Mouse (Mus musculus): ENCODE results near the gene Lrrc8d. TPM values are rescaled to one million over a fixed set of nuclear protein-coding genes. Genes with fewer than 3 reads are reported as not detected.

Gene Lrrc8d
- polyA plus RNA-seq, 1 experiment from 2014 or later, result 24.5 TPM

- Histone ChIP-seq H3K36me3 (ENCODE audit: control insufficient read depth, insufficient read depth, low read length) (no peaks in the 10 kb centered on the region; the same call in 1 of the 2 replicates), H3K4me3 (ENCODE audit: low read depth, low read length) (no peak overlapping the region), H3K27ac (ENCODE audit: low read depth, low read length) (no peak overlapping the region), H3K27me3 (ENCODE audit: control insufficient read depth, insufficient read depth, low read length) (no peaks in the 10 kb centered on the region), H3K4me2 (no peak overlapping the region), H3K9ac (ENCODE audit: low read length) (no peak overlapping the region), H3K4me1 (ENCODE audit: control insufficient read depth, insufficient read depth, low read length) (peaks cover 5% of the 10 kb centered on the region; the same call in 1 of the 2 replicates), H3K9me3 (ENCODE audit: control insufficient read depth, low read length) (no peaks in the 10 kb centered on the region)
- DNase-seq (ENCODE audit: low spot score, missing footprints) (no peak), ATAC-seq (ENCODE audit: low FRiP score) (no peak)
- 78% methylated on average over 11 of the region's 11 CpGs for WGBS
Measured at GRCm38 (mm10) chr5:105745324-105745723, 45.6 kb downstream of the Lrrc8d start.

GRCm38 (mm10) chr5:105745927-105746454, 46.2 kb downstream of the Lrrc8d start:
- Histone ChIP-seq H3K27me3 (ENCODE audit: control insufficient read depth, insufficient read depth, low read length) (no peaks in the 10 kb centered on the region), H3K4me2 (no peak overlapping the region), H3K9ac (ENCODE audit: low read length) (no peak overlapping the region), H3K9me3 (ENCODE audit: control insufficient read depth, low read length) (no peaks in the 10 kb centered on the region), H3K27ac (ENCODE audit: low read depth, low read length) (no peak overlapping the region), H3K4me3 (ENCODE audit: low read depth, low read length) (no peak overlapping the region), H3K36me3 (ENCODE audit: control insufficient read depth, insufficient read depth, low read length) (no peaks in the 10 kb centered on the region; the same call in 1 of the 2 replicates), H3K4me1 (ENCODE audit: control insufficient read depth, insufficient read depth, low read length) (no peaks in the 10 kb centered on the region; the same call in 1 of the 2 replicates)
- DNase-seq (ENCODE audit: low spot score, missing footprints), result no peak
- 85% methylated on average over 5 of the region's 5 CpGs for WGBS
- no peak for ATAC-seq (ENCODE audit: low FRiP score)

DNA sequence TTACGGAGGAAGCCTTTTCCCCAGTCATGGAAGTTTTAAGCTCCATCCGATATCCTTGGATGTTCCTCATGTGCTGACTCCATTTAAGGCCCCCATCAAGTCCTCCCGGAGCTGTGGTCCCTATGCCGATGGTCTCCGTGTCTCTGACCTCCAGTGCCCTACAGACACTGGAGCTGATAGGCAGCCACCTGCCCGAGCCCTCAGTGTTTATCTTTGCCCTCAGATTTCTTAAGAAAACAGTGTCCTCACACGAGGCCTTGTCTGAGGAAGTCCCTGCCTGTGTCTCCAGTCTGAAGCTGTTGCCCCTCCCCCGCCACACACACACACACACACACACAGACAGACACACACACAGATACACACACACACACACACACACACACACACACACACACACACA, 55.0 kb downstream of the Lrrc8d start:
- WGBS, result 71% methylated on average over 8 of the region's 8 CpGs
- no peak overlapping the region for H3K4me2 ChIP-seq
- DNase-seq (ENCODE audit: low spot score, missing footprints), result no peak
- no peaks in the 10 kb centered on the region for H3K36me3 ChIP-seq (ENCODE audit: control insufficient read depth, insufficient read depth, low read length)
- no peak overlapping the region for H3K27ac ChIP-seq (ENCODE audit: low read depth, low read length)
- H3K4me1 ChIP-seq (ENCODE audit: control insufficient read depth, insufficient read depth, low read length), result 0 out of 2 replicates have a peak, but pooled peaks cover 3% of the 10 kb centered on the region
- no peak overlapping the region for H3K4me3 ChIP-seq (ENCODE audit: low read depth, low read length)
- H3K27me3 ChIP-seq (ENCODE audit: control insufficient read depth, insufficient read depth, low read length), result no peaks in the 10 kb centered on the region
- H3K9ac ChIP-seq (ENCODE audit: low read length), result no peak overlapping the region
- no peaks in the 10 kb centered on the region for H3K9me3 ChIP-seq (ENCODE audit: control insufficient read depth, low read length)
- ATAC-seq (ENCODE audit: low FRiP score), result 0 out of 2 replicates have a peak, but pooled peaks have one; percentile 30

- H3K27me3 ChIP-seq (ENCODE audit: control insufficient read depth, insufficient read depth, low read length), result no peaks in the 10 kb centered on the region
Measured at GRCm38 (mm10) chr5:105755491-105755890, 55.7 kb downstream of the Lrrc8d start.

GRCm38 (mm10) chr5:105757978-105758377, 58.2 kb downstream of the Lrrc8d start:
- Histone ChIP-seq H3K4me2 (no peak overlapping the region), H3K4me1 (ENCODE audit: control insufficient read depth, insufficient read depth, low read length) (peaks cover 12% of the 10 kb centered on the region), H3K36me3 (ENCODE audit: control insufficient read depth, insufficient read depth, low read length) (no peaks in the 10 kb centered on the region), H3K27me3 (ENCODE audit: control insufficient read depth, insufficient read depth, low read length) (no peaks in the 10 kb centered on the region), H3K27ac (ENCODE audit: low read depth, low read length) (no peak overlapping the region), H3K9ac (ENCODE audit: low read length) (no peak overlapping the region), H3K4me3 (ENCODE audit: low read depth, low read length) (no peak overlapping the region), H3K9me3 (ENCODE audit: control insufficient read depth, low read length) (no peaks in the 10 kb centered on the region)
- WGBS, result 90% methylated on average over 17 of the region's 17 CpGs
- no peak for DNase-seq (ENCODE audit: low spot score, missing footprints)
- ATAC-seq (ENCODE audit: low FRiP score), result no peak

More at GRCm38 (mm10) chr5:105755491-105755890, 55.7 kb downstream of the Lrrc8d start:
- Histone ChIP-seq H3K27ac (ENCODE audit: low read depth, low read length) (no peak overlapping the region), H3K36me3 (ENCODE audit: control insufficient read depth, insufficient read depth, low read length) (no peaks in the 10 kb centered on the region), H3K4me2 (no peak overlapping the region), H3K9me3 (ENCODE audit: control insufficient read depth, low read length) (no peaks in the 10 kb centered on the region), H3K4me3 (ENCODE audit: low read depth, low read length) (no peak overlapping the region), H3K9ac (ENCODE audit: low read length) (no peak overlapping the region), H3K4me1 (ENCODE audit: control insufficient read depth, insufficient read depth, low read length) (0 out of 2 replicates have a peak, but pooled peaks cover 3% of the 10 kb centered on the region)
- 88% methylated on average over 6 of the region's 6 CpGs for WGBS
- ATAC-seq (ENCODE audit: low FRiP score) (no peak), DNase-seq (ENCODE audit: low spot score, missing footprints) (no peak)

DNA sequence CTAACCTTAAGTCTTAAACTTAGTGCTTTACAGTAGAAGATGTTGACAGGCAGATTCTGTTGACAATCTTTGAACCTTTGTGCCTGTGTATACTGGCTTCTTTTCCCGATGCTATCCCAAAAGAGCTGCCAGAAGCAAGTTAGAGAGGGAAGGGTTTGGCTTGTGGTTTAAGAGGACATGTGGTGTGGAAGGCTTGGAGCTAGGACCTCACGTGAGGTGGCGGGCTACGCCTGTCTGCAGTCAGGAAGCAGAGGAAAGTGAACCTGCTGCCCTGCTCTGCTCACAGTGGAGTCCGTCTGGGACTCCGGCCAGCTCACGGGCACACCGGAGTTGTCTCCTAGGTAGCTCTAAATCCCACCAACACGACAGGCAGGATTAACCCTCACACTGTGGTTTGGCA, 59.1 kb downstream of the Lrrc8d start:
- WGBS, result 93% methylated on average over 9 of the region's 9 CpGs
- no peak overlapping the region for H3K4me3 ChIP-seq (ENCODE audit: low read depth, low read length)
- H3K36me3 ChIP-seq (ENCODE audit: control insufficient read depth, insufficient read depth, low read length), result no peaks in the 10 kb centered on the region
- no peak overlapping the region for H3K4me2 ChIP-seq
- H3K9me3 ChIP-seq (ENCODE audit: control insufficient read depth, low read length), result no peaks in the 10 kb centered on the region
- DNase-seq (ENCODE audit: low spot score, missing footprints), result no peak
- H3K27ac ChIP-seq (ENCODE audit: low read depth, low read length), result no peak overlapping the region
- H3K27me3 ChIP-seq (ENCODE audit: control insufficient read depth, insufficient read depth, low read length), result no peaks in the 10 kb centered on the region
- ATAC-seq (ENCODE audit: low FRiP score), result no peak
- peaks cover 9% of the 10 kb centered on the region for H3K4me1 ChIP-seq (ENCODE audit: control insufficient read depth, insufficient read depth, low read length)
- H3K9ac ChIP-seq (ENCODE audit: low read length), result no peak overlapping the region

DNA sequence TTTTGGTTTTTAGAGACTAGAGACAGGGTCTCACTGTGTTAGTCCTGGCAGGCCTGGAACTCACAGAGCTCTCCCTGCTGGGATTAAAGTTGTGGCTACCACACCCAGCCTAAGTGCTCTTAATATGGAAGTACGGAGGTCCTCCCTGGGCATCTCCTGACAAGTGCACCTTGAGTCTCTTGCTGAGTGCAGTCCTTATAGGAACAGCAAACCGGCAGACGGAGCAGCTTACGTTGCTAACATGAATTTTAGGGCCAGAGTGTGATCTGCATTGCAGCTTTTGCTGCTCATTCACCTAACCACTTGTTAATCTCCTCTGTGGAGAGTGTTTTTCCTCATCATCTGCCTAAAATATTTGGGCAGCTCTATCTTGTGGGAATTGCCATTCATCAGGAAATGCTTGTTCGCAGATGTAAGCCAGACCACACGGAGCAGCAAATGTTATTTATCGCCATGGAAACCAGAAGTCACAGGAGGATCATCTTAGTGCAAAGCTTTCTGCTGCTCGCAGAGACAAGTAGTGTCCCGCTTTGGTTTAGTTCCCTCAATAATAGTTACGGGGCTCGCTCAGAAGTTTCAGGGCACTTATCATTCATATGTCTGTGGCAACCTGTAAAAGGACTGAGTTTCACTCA, 62.2 kb downstream of the Lrrc8d start:
- Histone ChIP-seq H3K4me1 (ENCODE audit: control insufficient read depth, insufficient read depth, low read length) (peaks cover 9% of the 10 kb centered on the region), H3K4me3 (ENCODE audit: low read depth, low read length) (no peak overlapping the region), H3K27ac (ENCODE audit: low read depth, low read length) (no peak overlapping the region), H3K9ac (ENCODE audit: low read length) (no peak overlapping the region), H3K27me3 (ENCODE audit: control insufficient read depth, insufficient read depth, low read length) (no peaks in the 10 kb centered on the region), H3K4me2 (peak overlapping the region; percentile 9; the same call in 1 of the 2 replicates), H3K36me3 (ENCODE audit: control insufficient read depth, insufficient read depth, low read length) (0 out of 2 replicates have a peak, but pooled peaks cover 4% of the 10 kb centered on the region), H3K9me3 (ENCODE audit: control insufficient read depth, low read length) (no peaks in the 10 kb centered on the region)
- ATAC-seq (ENCODE audit: low FRiP score), result peak; percentile 52
- DNase-seq (ENCODE audit: low spot score, missing footprints), result peak; percentile 85
- WGBS, result 27% methylated on average over 11 of the region's 11 CpGs

GRCm38 (mm10) chr5:105764369-105764768, 64.6 kb downstream of the Lrrc8d start:
- no peak overlapping the region for H3K4me3 ChIP-seq (ENCODE audit: low read depth, low read length)
- H3K9me3 ChIP-seq (ENCODE audit: control insufficient read depth, low read length), result no peaks in the 10 kb centered on the region
- 84% methylated on average over 10 of the region's 10 CpGs for WGBS
- H3K27me3 ChIP-seq (ENCODE audit: control insufficient read depth, insufficient read depth, low read length), result no peaks in the 10 kb centered on the region
- no peak overlapping the region for H3K9ac ChIP-seq (ENCODE audit: low read length)
- H3K36me3 ChIP-seq (ENCODE audit: control insufficient read depth, insufficient read depth, low read length), result 0 out of 2 replicates have a peak, but pooled peaks cover 4% of the 10 kb centered on the region
- DNase-seq (ENCODE audit: low spot score, missing footprints), result no peak
- H3K4me1 ChIP-seq (ENCODE audit: control insufficient read depth, insufficient read depth, low read length), result peaks cover 12% of the 10 kb centered on the region
- ATAC-seq (ENCODE audit: low FRiP score), result no peak
- no peak overlapping the region for H3K27ac ChIP-seq (ENCODE audit: low read depth, low read length)
- H3K4me2 ChIP-seq, result no peak overlapping the region

DNA sequence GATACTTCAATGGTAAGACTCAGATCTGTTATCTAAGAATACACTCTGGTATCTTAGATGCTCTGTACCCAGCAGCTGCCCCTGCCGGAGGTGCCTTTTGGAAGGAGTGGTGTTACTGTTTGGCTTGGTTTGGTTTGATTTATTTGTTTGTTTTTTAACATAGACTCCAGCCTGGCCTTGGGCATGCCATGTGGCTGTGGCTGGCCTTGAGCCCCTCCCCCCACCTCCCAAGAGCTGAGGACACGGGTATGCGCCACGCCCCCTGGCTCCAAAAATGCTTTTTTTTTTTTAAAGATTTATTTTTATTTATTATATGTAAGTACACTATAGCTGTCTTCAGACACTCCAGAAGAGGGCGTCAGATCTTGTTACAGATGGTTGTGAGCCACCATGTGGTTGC, 65.6 kb downstream of the Lrrc8d start:
- Histone ChIP-seq H3K9me3 (ENCODE audit: control insufficient read depth, low read length) (no peaks in the 10 kb centered on the region), H3K4me3 (ENCODE audit: low read depth, low read length) (no peak overlapping the region), H3K27me3 (ENCODE audit: control insufficient read depth, insufficient read depth, low read length) (no peaks in the 10 kb centered on the region), H3K27ac (ENCODE audit: low read depth, low read length) (no peak overlapping the region), H3K4me2 (no peak overlapping the region), H3K36me3 (ENCODE audit: control insufficient read depth, insufficient read depth, low read length) (0 out of 2 replicates have a peak, but pooled peaks cover 4% of the 10 kb centered on the region), H3K4me1 (ENCODE audit: control insufficient read depth, insufficient read depth, low read length) (peaks cover 12% of the 10 kb centered on the region), H3K9ac (ENCODE audit: low read length) (no peak overlapping the region)
- ATAC-seq (ENCODE audit: low FRiP score) (no peak), DNase-seq (ENCODE audit: low spot score, missing footprints) (no peak)
- 94% methylated on average over 4 of the region's 5 CpGs for WGBS
